Mouse (Mus musculus): Measurements from ENCODE around the gene BC028528. TPM values are rescaled to one million over a fixed set of nuclear protein-coding genes. Genes with fewer than 3 reads are reported as not detected.
A peak's percentile ranks its signal among the peaks of the same experiment; 100 is the strongest.
"Not testable (repeated sequence)": the region's sequence is repeated elsewhere in the genome, so short reads cannot be mapped to it uniquely, and the experiment has no call there.

Gene BC028528
- polyA plus RNA-seq, 1 experiment, result 162 TPM

DNA sequence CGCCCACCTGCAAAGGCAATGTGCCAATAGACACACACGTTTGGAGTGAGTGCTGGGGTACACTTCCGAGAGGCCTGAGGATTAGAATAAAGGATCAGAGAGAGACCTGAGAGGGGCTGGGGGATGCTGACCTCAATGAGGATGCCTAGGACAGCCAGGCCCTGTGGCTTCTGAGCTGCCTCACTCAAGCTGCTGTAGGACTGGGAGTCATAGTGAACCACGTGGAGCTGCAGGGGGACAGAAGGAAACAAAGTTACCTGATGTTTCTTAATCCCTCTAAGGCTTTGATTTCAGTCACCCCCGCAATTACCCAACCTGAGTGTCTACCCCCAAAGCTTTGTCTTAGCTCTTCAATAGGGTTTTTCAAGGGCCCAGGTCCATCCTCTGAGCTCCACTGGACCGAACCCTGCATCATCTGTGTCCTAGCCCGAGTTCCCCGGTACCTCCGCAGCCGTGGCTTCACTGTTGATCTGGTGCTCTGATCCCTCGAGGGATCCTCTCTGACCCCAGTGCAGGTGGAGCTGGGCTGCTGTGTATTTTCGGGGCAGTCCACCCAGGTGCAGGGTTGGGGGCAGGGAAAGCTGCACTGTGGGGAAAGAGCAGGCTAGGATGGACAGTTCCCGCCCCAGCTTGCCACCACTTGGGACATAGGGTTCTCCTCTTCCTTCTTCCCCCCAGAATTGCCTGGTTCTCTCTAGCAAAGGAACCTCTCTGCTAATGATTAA lies 8.2 kb upstream of the BC028528 start:
- TF ChIP-seq POLR2A (IDR thresholded peaks at IDR 0.05; ENCODE audit: borderline replicate concordance, low read depth, low read length), result no peak
- no peak for TF ChIP-seq CTCF (IDR thresholded peaks at IDR 0.05; ENCODE audit: low read depth, low read length)
- H3K4me3 ChIP-seq (ENCODE audit: insufficient read depth, low read length), result no peak overlapping the region
- H3K4me1 ChIP-seq (ENCODE audit: control insufficient read depth, insufficient read depth, low read length), result peaks cover 1% of the 10 kb centered on the region
- H3K27ac ChIP-seq (ENCODE audit: insufficient read depth, low read depth, low read length), result no peak overlapping the region

DNA sequence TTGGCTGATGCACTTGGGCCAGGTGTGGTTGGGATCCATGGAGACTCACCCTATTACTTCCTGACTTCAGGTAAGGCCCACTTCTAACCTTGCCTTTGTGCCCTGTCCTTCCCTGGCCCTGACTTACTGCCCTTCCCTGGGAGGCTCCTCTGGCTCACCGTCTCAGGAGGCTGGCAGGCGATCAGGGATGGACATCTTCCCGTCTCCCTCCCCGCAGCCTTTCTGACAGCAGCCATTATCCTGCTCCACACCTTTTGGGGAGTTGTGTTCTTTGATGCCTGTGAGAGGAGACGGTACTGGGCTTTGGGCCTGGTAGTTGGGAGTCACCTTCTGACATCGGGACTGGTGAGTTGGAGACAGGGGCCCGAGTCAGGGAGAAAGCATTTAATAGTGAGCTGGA lies 3.7 kb upstream of the BC028528 start:
- H3K27ac ChIP-seq (ENCODE audit: insufficient read depth, low read depth, low read length); H3K4me1 ChIP-seq (ENCODE audit: control insufficient read depth, insufficient read depth, low read length): not testable (repeated sequence)
- H3K4me3 ChIP-seq (ENCODE audit: insufficient read depth, low read length), result peak overlapping the region; percentile 97; the same call in 1 of the 2 replicates

DNA sequence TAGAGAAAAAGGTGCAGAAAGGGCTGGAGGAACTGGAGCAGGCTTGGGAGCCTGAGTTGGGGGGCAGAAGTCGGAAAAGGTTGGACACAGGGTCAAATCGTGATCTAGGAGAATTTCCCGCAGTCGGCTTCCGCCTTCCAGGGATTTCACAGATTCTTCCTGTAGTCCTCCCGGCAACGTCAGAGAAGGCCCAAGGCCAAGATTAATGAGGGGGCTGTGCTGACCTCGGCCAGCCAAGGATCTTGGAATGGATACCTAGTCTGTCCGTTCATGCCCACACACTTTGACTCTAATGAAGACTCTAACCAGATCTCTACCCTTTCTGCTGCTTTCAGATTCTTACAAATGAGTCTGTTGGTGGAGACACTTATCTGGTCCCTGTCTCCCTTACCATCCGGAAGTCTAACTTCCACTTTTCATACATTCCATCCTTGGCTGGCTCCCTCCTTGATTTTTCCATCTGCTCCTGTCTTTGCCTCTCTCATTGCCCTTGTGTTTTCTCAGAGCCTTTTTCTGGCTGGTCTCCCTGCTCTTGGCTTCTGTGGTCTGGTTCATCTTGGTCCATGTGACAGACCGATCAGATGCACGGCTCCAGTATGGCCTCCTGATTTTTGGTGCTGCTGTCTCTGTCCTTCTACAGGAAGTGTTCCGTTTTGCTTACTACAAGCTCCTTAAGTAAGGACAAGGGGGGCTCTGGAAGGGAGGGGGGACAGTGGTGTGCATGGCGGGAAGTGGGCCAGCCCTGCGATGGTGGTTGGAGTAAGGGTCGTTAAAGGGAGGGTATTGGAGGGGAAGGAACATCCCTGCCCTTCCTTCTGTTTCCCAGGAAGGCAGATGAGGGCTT lies 2.7 kb upstream of the BC028528 start:
- Histone ChIP-seq H3K27ac (ENCODE audit: insufficient read depth, low read depth, low read length) (peak overlapping the region; percentile 87), H3K4me1 (ENCODE audit: control insufficient read depth, insufficient read depth, low read length) (peaks cover 16% of the 10 kb centered on the region), H3K4me3 (ENCODE audit: insufficient read depth, low read length) (peak overlapping the region; percentile 97)
- TF ChIP-seq POLR2A (IDR thresholded peaks at IDR 0.05; ENCODE audit: borderline replicate concordance, low read depth, low read length), result no peak
- no peak for TF ChIP-seq CTCF (IDR thresholded peaks at IDR 0.05; ENCODE audit: low read depth, low read length)

DNA sequence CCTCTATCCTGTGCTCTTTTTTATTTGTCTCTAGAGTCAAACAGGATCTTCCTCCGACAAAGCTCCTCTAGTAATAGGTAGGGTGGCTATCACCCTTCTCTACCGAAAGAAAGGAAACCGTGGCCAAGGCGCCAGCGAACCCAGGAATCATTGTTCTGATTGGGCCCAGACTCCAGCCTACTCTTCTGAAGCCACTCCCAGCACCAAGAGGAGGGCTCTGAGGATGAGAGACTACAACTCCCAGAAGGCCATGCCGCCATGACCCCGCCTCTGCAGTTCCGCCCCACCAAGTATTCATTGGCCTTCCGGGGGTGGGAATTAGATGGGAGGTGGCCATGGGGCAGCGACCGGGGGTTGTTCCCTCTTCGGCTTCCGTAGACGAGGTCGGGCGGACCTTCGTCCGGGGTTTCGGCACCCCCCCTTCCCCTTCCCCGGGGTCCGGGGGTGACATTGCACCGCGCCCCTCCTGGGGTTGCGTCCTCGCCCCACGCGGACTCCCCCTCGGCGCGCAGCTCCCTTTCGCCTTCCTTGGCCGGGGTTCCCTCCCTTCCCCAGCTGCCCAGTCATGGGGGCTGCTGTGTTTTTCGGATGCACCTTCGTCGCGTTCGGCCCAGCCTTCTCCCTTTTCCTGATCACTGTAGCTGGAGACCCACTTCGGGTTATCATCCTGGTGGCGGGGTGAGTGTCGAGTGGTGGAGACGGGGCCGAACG lies 2.0 kb upstream of the BC028528 start, which contains the start of gene Aph1a:
Gene Aph1a (plus strand): TSS at position 364 of the 711 bp plus-strand sequence.
- Histone ChIP-seq H3K4me3 (ENCODE audit: insufficient read depth, low read length) (peak within 1 kb of the TSS; percentile 97), H3K27ac (ENCODE audit: insufficient read depth, low read depth, low read length) (peak within 1 kb of the TSS; percentile 87), H3K4me1 (ENCODE audit: control insufficient read depth, insufficient read depth, low read length) (peaks cover 21% of the 10 kb centered on the region)

- TF ChIP-seq CTCF (IDR thresholded peaks at IDR 0.05; ENCODE audit: low read depth, low read length) (no peak), POLR2A (IDR thresholded peaks at IDR 0.05; ENCODE audit: borderline replicate concordance, low read depth, low read length) (no peak)
- peak overlapping the region; percentile 59 for H3K4me3 ChIP-seq (ENCODE audit: insufficient read depth, low read length)
- peak overlapping the region; percentile 83 for H3K27ac ChIP-seq (ENCODE audit: insufficient read depth, low read depth, low read length)
- peaks cover 27% of the 10 kb centered on the region for H3K4me1 ChIP-seq (ENCODE audit: control insufficient read depth, insufficient read depth, low read length)
These were observed 1.3 kb upstream of the BC028528 start for GRCm38 (mm10) chr3:95893126-95893525.

- Histone ChIP-seq H3K4me1 (ENCODE audit: control insufficient read depth, insufficient read depth, low read length) (peaks cover 31% of the 10 kb centered on the region), H3K4me3 (ENCODE audit: insufficient read depth, low read length) (peak overlapping the region; percentile 58), H3K27ac (ENCODE audit: insufficient read depth, low read depth, low read length) (peak overlapping the region; percentile 37)
- TF ChIP-seq CTCF (IDR thresholded peaks at IDR 0.05; ENCODE audit: low read depth, low read length), result no peak; the same call in 1 of the 2 replicates
- TF ChIP-seq POLR2A (IDR thresholded peaks at IDR 0.05; ENCODE audit: borderline replicate concordance, low read depth, low read length), result no peak
These were observed 554 bp upstream of the BC028528 start for GRCm38 (mm10) chr3:95892066-95893052.

DNA sequence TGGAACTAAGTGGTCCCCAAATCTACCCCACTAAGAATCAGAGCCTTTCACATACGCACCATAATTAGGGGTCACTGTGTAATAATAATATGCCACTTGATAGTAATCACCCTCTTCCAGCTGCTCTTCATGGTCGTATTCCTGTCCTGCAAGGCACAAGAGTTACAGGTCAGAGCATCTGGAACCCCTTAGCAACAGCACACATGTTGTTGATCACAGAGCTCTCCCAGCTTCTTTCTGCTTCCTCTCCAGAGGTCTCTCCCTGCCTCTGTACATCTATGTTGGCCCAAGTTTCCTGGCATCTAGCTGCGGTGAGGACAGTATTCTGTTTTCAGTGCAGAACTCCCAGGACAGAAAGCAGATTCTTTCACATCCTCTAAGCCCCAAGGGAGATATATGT lies 2.1 kb downstream of the BC028528 start:
- Histone ChIP-seq H3K27ac (ENCODE audit: insufficient read depth, low read depth, low read length) (no peak overlapping the region), H3K4me3 (ENCODE audit: insufficient read depth, low read length) (no peak overlapping the region), H3K4me1 (ENCODE audit: control insufficient read depth, insufficient read depth, low read length) (peaks cover 31% of the 10 kb centered on the region)
- no peak for TF ChIP-seq CTCF (IDR thresholded peaks at IDR 0.05; ENCODE audit: low read depth, low read length)
- TF ChIP-seq POLR2A (IDR thresholded peaks at IDR 0.05; ENCODE audit: borderline replicate concordance, low read depth, low read length), result no peak

- no peak overlapping the region for H3K27ac ChIP-seq (ENCODE audit: insufficient read depth, low read depth, low read length)
- peaks cover 29% of the 10 kb centered on the region for H3K4me1 ChIP-seq (ENCODE audit: control insufficient read depth, insufficient read depth, low read length)
- TF ChIP-seq CTCF (IDR thresholded peaks at IDR 0.05; ENCODE audit: low read depth, low read length) (no peak), POLR2A (IDR thresholded peaks at IDR 0.05; ENCODE audit: borderline replicate concordance, low read depth, low read length) (no peak)
- no peak overlapping the region for H3K4me3 ChIP-seq (ENCODE audit: insufficient read depth, low read length)
These were observed 4.2 kb downstream of the BC028528 start for GRCm38 (mm10) chr3:95887596-95887995.

DNA sequence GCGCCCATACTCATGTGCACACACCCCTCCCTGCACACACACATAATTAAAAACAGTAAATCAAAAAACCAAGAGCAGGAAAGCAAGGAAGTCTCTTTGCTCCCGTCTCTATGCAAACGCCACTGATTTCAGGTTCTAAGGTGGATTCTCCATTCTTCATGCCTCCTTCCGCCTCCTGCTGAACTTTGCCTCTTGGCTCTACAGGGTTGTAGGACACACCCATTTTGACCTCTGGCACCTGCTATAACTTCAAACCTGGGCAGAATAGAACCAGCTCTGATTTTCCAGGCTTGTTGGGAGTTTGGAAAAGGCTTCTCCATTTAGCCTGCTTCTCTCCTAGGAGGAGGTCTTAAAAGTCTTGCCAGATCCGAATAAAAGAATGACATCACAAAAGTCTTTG lies 7.4 kb downstream of the BC028528 start:
- TF ChIP-seq POLR2A (IDR thresholded peaks at IDR 0.05; ENCODE audit: borderline replicate concordance, low read depth, low read length) (no peak), CTCF (IDR thresholded peaks at IDR 0.05; ENCODE audit: low read depth, low read length) (no peak)
- peaks cover 15% of the 10 kb centered on the region for H3K4me1 ChIP-seq (ENCODE audit: control insufficient read depth, insufficient read depth, low read length)
- no peak overlapping the region for H3K27ac ChIP-seq (ENCODE audit: insufficient read depth, low read depth, low read length)

More for the DNA sequence above, 7.4 kb downstream of the BC028528 start:
- H3K4me3 ChIP-seq (ENCODE audit: insufficient read depth, low read length), result no peak overlapping the region

Measured in bone marrow macrophage, adult 2 months (primary cell).